Mouse (Mus musculus): ENCODE results near the gene Zfp874b.
"Not testable (repeated sequence)": the region's sequence is repeated elsewhere in the genome, so short reads cannot be mapped to it uniquely, and the experiment has no call there.

- TF ChIP-seq POLR2A (IDR thresholded peaks at IDR 0.05; ENCODE audit: low read depth, low read length); CTCF (conservative IDR thresholded peaks at IDR 0.05; ENCODE audit: insufficient read depth, insufficient read length, low read depth, low read length): not testable (repeated sequence)
Observed at GRCm38 (mm10) chr13:67463506-67464185, 20.4 kb downstream of the Zfp874b start.
